Mouse (Mus musculus): Measurements from ENCODE around the gene Scel. TPM values are rescaled to one million over a fixed set of nuclear protein-coding genes. Genes with fewer than 3 reads are reported as not detected.

The Scel gene
- polyA plus RNA-seq, 1 experiment from 2014 or later = 0.91 TPM

DNA sequence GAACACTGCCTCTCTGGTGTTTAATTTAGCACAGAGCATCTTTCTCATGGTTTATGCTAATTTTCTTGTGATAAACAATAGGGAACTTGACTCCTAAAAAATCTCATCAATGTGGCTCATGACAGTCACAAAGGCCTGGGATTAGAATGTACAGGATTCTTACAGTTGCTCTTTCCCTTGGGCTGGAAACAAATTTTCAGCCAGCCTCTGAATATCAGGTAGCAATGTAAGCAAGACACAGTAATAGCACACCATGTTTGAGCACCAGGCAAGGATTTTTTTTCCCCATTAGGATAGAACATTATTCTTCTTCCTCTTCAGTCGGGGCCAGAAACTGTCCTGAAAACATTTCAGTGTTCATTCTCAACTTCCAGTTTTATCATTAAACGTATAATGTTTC is 55.3 kb downstream of the Scel start:
- 87% methylated on average over 2 of the region's 2 CpGs for WGBS
- Histone ChIP-seq H3K9me3 (ENCODE audit: control insufficient read depth, low read length) (no peaks in the 10 kb centered on the region), H3K4me2 (ENCODE audit: low read depth, low read length, severe bottlenecking) (no peak overlapping the region), H3K36me3 (ENCODE audit: control insufficient read depth, insufficient read depth, low read length) (no peaks in the 10 kb centered on the region), H3K27ac (ENCODE audit: low read depth, low read length) (no peak overlapping the region), H3K4me3 (ENCODE audit: low read depth, low read length) (no peak overlapping the region), H3K27me3 (ENCODE audit: control insufficient read depth, insufficient read depth, low read length) (no peaks in the 10 kb centered on the region), H3K9ac (ENCODE audit: low read length) (no peak overlapping the region), H3K4me1 (replicated peaks; ENCODE audit: control insufficient read depth, insufficient read depth, low read length) (no peaks in the 10 kb centered on the region)
- ATAC-seq (replicated peaks; ENCODE audit: low FRiP score) = no peak
- no peak for DNase-seq (ENCODE audit: low spot score)

GRCm38 (mm10) chr14:103571598-103572320 is 58.6 kb downstream of the Scel start:
- Histone ChIP-seq H3K27me3 (ENCODE audit: control insufficient read depth, insufficient read depth, low read length) (no peaks in the 10 kb centered on the region), H3K4me2 (ENCODE audit: low read depth, low read length, severe bottlenecking) (no peak overlapping the region), H3K4me3 (ENCODE audit: low read depth, low read length) (no peak overlapping the region), H3K36me3 (ENCODE audit: control insufficient read depth, insufficient read depth, low read length) (no peaks in the 10 kb centered on the region), H3K9me3 (ENCODE audit: control insufficient read depth, low read length) (no peaks in the 10 kb centered on the region), H3K4me1 (replicated peaks; ENCODE audit: control insufficient read depth, insufficient read depth, low read length) (no peaks in the 10 kb centered on the region), H3K27ac (ENCODE audit: low read depth, low read length) (no peak overlapping the region), H3K9ac (ENCODE audit: low read length) (no peak overlapping the region)
- WGBS = 86% methylated on average over 13 of the region's 13 CpGs
- DNase-seq (ENCODE audit: low spot score) (no peak), ATAC-seq (replicated peaks; ENCODE audit: low FRiP score) (no peak)

DNA sequence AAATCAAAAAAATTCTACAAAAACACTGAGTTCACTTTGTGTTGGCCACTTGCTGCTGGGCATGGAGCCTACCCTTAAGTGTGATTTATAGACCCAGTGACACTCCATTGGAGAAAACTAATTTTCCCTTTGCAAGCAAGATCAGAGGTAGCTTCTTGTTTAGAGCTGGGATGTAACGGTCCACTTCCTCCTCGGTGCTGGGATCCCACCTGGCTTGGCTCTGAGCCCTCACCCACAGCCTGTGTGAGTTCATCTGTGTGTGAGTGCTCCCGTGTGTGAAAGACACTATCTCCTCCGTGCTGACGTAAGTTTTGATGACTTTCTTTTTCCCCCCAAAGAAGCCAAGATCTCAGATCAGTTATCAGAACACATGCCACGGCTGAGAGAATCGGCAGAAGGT is 62.7 kb downstream of the Scel start:
- no peaks in the 10 kb centered on the region for H3K36me3 ChIP-seq (ENCODE audit: control insufficient read depth, insufficient read depth, low read length)
- H3K27me3 ChIP-seq (ENCODE audit: control insufficient read depth, insufficient read depth, low read length) = no peaks in the 10 kb centered on the region
- WGBS = 92% methylated on average over 7 of the region's 7 CpGs
- H3K9me3 ChIP-seq (ENCODE audit: control insufficient read depth, low read length) = no peaks in the 10 kb centered on the region
- H3K4me3 ChIP-seq (ENCODE audit: low read depth, low read length) = no peak overlapping the region
- H3K4me1 ChIP-seq (replicated peaks; ENCODE audit: control insufficient read depth, insufficient read depth, low read length) = no peaks in the 10 kb centered on the region
- H3K27ac ChIP-seq (ENCODE audit: low read depth, low read length) = no peak overlapping the region
- ATAC-seq (replicated peaks; ENCODE audit: low FRiP score) (no peak), DNase-seq (ENCODE audit: low spot score) (no peak)
- H3K4me2 ChIP-seq (ENCODE audit: low read depth, low read length, severe bottlenecking) = no peak overlapping the region
- no peak overlapping the region for H3K9ac ChIP-seq (ENCODE audit: low read length)

- no peak overlapping the region for H3K27ac ChIP-seq (ENCODE audit: low read depth, low read length)
- H3K4me3 ChIP-seq (ENCODE audit: low read depth, low read length) = no peak overlapping the region
- no peak for DNase-seq (ENCODE audit: low spot score)
- no peak overlapping the region for H3K4me2 ChIP-seq (ENCODE audit: low read depth, low read length, severe bottlenecking)
- no peak overlapping the region for H3K9ac ChIP-seq (ENCODE audit: low read length)
- H3K27me3 ChIP-seq (ENCODE audit: control insufficient read depth, insufficient read depth, low read length) = no peaks in the 10 kb centered on the region
- ATAC-seq (replicated peaks; ENCODE audit: low FRiP score) = no peak
- H3K9me3 ChIP-seq (ENCODE audit: control insufficient read depth, low read length) = no peaks in the 10 kb centered on the region
- no peaks in the 10 kb centered on the region for H3K4me1 ChIP-seq (replicated peaks; ENCODE audit: control insufficient read depth, insufficient read depth, low read length)
- no peaks in the 10 kb centered on the region for H3K36me3 ChIP-seq (ENCODE audit: control insufficient read depth, insufficient read depth, low read length)
These were observed 63.9 kb downstream of the Scel start for GRCm38 (mm10) chr14:103577011-103577410.

GRCm38 (mm10) chr14:103586662-103587061 is 73.5 kb downstream of the Scel start:
- DNase-seq (ENCODE audit: low spot score) (no peak), ATAC-seq (replicated peaks; ENCODE audit: low FRiP score) (no peak)
- H3K4me1 ChIP-seq (replicated peaks; ENCODE audit: control insufficient read depth, insufficient read depth, low read length) = no peaks in the 10 kb centered on the region
- H3K4me3 ChIP-seq (ENCODE audit: low read depth, low read length) = no peak overlapping the region
- H3K27ac ChIP-seq (ENCODE audit: low read depth, low read length) = no peak overlapping the region
- H3K36me3 ChIP-seq (ENCODE audit: control insufficient read depth, insufficient read depth, low read length) = no peaks in the 10 kb centered on the region
- no peaks in the 10 kb centered on the region for H3K9me3 ChIP-seq (ENCODE audit: control insufficient read depth, low read length)
- H3K27me3 ChIP-seq (ENCODE audit: control insufficient read depth, insufficient read depth, low read length) = no peaks in the 10 kb centered on the region
- 58% methylated on average over 4 of the region's 4 CpGs for WGBS
- H3K9ac ChIP-seq (ENCODE audit: low read length) = no peak overlapping the region
- H3K4me2 ChIP-seq (ENCODE audit: low read depth, low read length, severe bottlenecking) = no peak overlapping the region

DNA sequence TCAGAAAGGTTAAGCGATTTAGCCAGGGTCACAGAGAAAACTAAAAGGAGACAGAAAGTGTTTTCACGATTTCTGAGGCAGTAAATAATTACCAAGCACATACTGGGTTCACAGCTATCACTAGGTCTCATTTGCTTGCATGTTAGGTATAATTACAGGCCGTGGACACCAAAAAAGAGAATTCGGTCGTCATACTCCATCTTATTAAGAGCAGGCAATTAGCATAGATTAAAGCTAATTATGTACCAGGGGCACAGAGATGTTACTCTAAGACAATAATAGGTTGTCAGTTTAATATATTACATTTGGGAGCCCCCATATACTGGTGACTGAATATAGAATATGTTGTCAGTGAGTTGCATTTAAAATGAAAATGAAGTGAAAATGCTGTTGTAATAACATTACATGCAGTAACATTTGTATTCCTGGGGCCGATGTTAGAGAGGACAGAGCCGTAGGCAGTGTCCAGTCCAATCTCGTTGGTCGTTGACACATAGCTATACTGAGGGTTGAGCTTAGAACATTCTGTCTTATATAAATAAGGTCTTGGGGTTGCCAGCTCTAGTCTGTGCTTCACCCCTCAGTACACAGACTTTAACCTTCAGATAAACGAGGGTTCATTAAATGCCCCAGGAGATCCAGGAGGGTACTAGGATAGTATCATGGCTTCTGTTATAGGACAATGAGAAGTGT is 74.2 kb downstream of the Scel start:
- WGBS = 50% methylated on average over 10 of the region's 10 CpGs
- H3K4me1 ChIP-seq (replicated peaks; ENCODE audit: control insufficient read depth, insufficient read depth, low read length) = no peaks in the 10 kb centered on the region
- H3K36me3 ChIP-seq (ENCODE audit: control insufficient read depth, insufficient read depth, low read length) = no peaks in the 10 kb centered on the region

GRCm38 (mm10) chr14:103589819-103590218 is 76.7 kb downstream of the Scel start:
- DNase-seq (ENCODE audit: low spot score) (no peak), ATAC-seq (replicated peaks; ENCODE audit: low FRiP score) (0 out of 2 replicates have a peak, but pooled peaks have one; percentile 55)
- no peaks in the 10 kb centered on the region for H3K9me3 ChIP-seq (ENCODE audit: control insufficient read depth, low read length)
- no peaks in the 10 kb centered on the region for H3K4me1 ChIP-seq (replicated peaks; ENCODE audit: control insufficient read depth, insufficient read depth, low read length)
- no peaks in the 10 kb centered on the region for H3K36me3 ChIP-seq (ENCODE audit: control insufficient read depth, insufficient read depth, low read length)
- no peaks in the 10 kb centered on the region for H3K27me3 ChIP-seq (ENCODE audit: control insufficient read depth, insufficient read depth, low read length)
- H3K4me3 ChIP-seq (ENCODE audit: low read depth, low read length) = no peak overlapping the region
- H3K27ac ChIP-seq (ENCODE audit: low read depth, low read length) = no peak overlapping the region
- H3K4me2 ChIP-seq (ENCODE audit: low read depth, low read length, severe bottlenecking) = no peak overlapping the region
- 87% methylated on average over 7 of the region's 7 CpGs for WGBS
- H3K9ac ChIP-seq (ENCODE audit: low read length) = no peak overlapping the region

More for the DNA sequence above, 74.2 kb downstream of the Scel start:
- Histone ChIP-seq H3K4me3 (ENCODE audit: low read depth, low read length) (no peak overlapping the region), H3K9ac (ENCODE audit: low read length) (no peak overlapping the region), H3K27ac (ENCODE audit: low read depth, low read length) (no peak overlapping the region), H3K27me3 (ENCODE audit: control insufficient read depth, insufficient read depth, low read length) (no peaks in the 10 kb centered on the region), H3K9me3 (ENCODE audit: control insufficient read depth, low read length) (no peaks in the 10 kb centered on the region), H3K4me2 (ENCODE audit: low read depth, low read length, severe bottlenecking) (no peak overlapping the region)
- ATAC-seq (replicated peaks; ENCODE audit: low FRiP score) (peak; percentile 70), DNase-seq (ENCODE audit: low spot score) (no peak)

DNA sequence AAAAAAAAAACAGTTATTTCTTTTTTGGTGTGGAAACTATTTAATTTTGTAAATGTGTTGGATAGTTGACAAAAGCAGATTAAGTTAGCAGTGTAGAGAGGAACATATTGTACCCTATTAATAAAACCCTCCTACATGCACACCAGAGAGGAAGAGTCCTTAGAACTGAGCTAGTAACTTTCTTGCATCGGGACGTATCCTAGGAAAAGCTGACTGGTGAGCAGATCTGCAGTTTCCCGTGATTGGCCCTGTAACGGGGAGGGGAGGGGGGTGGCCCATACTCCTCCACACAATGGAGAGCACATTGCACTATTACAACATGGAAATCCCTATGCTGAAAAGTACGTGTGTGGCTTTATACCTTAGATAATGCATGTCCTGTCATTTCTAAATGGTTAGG is 82.7 kb downstream of the Scel start:
- Histone ChIP-seq H3K36me3 (ENCODE audit: control insufficient read depth, insufficient read depth, low read length) (no peaks in the 10 kb centered on the region), H3K27me3 (ENCODE audit: control insufficient read depth, insufficient read depth, low read length) (no peaks in the 10 kb centered on the region), H3K9ac (ENCODE audit: low read length) (no peak overlapping the region), H3K27ac (ENCODE audit: low read depth, low read length) (no peak overlapping the region), H3K4me2 (ENCODE audit: low read depth, low read length, severe bottlenecking) (no peak overlapping the region), H3K9me3 (ENCODE audit: control insufficient read depth, low read length) (no peaks in the 10 kb centered on the region), H3K4me3 (ENCODE audit: low read depth, low read length) (no peak overlapping the region), H3K4me1 (replicated peaks; ENCODE audit: control insufficient read depth, insufficient read depth, low read length) (no peaks in the 10 kb centered on the region)
- ATAC-seq (replicated peaks; ENCODE audit: low FRiP score) (no peak), DNase-seq (ENCODE audit: low spot score) (no peak)
- 73% methylated on average over 5 of the region's 5 CpGs for WGBS

DNA sequence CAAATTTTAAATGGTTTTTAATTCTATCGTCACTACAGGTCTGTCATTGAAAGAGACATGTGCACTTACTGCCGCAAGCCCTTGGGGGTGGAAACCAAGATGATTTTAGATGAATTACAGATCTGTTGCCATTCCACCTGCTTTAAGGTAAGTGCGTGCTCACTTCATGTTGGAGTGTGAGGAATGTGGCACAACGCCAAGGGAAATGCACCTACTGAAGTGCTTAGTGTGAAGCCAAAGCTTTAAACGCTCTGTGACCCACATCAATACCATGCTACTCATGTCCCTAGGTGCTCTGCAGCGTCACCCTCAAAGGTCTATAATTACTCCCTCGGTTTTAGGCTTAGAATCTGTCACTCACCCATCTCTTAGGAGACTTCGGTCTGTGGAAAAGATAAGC is 94.9 kb downstream of the Scel start:
- no peak overlapping the region for H3K4me3 ChIP-seq (ENCODE audit: low read depth, low read length)
- H3K36me3 ChIP-seq (ENCODE audit: control insufficient read depth, insufficient read depth, low read length) = no peaks in the 10 kb centered on the region
- H3K9me3 ChIP-seq (ENCODE audit: control insufficient read depth, low read length) = no peaks in the 10 kb centered on the region
- H3K4me1 ChIP-seq (replicated peaks; ENCODE audit: control insufficient read depth, insufficient read depth, low read length) = no peaks in the 10 kb centered on the region
- H3K4me2 ChIP-seq (ENCODE audit: low read depth, low read length, severe bottlenecking) = no peak overlapping the region
- no peak overlapping the region for H3K27ac ChIP-seq (ENCODE audit: low read depth, low read length)
- ATAC-seq (replicated peaks; ENCODE audit: low FRiP score) (no peak), DNase-seq (ENCODE audit: low spot score) (no peak)
- H3K9ac ChIP-seq (ENCODE audit: low read length) = no peak overlapping the region
- H3K27me3 ChIP-seq (ENCODE audit: control insufficient read depth, insufficient read depth, low read length) = no peaks in the 10 kb centered on the region
- 90% methylated on average over 8 of the region's 8 CpGs for WGBS

Data from forebrain, embryonic 11.5 days (tissue).